Mouse (Mus musculus) inflammation-experienced regulatory T-cells, adult 6 months (primary cell): ENCODE measurements around the gene Psg22. TPM values are rescaled to one million over a fixed set of nuclear protein-coding genes. Genes with fewer than 3 reads are reported as not detected.
"Not testable (repeated sequence)": the region's sequence is repeated elsewhere in the genome, so short reads cannot be mapped to it uniquely, and the experiment has no call there.

Experiments used
- ATAC-seq: one replicate; pipeline ENCODE4 v1.8.0; 2017
- polyA plus RNA-seq, 3 experiments: library from polyadenylated mRNA; unstranded; fragments of 100-300 nt; shearing (Covaris generic); gene quantifications; one replicate each; pipeline ENCODE4 v1.2.1; 2017

Psg22 gene
- polyA plus RNA-seq, result not detected

GRCm38 (mm10) chr7:18717790-18718189, at the start of gene Psg22:
Gene Psg22, plus strand, starts transcription at chr7:18718090.
- ATAC-seq, result no peak

GRCm38 (mm10) chr7:18679772-18680171, 38.1 kb upstream of the Psg22 start:
- no peak for ATAC-seq

DNA sequence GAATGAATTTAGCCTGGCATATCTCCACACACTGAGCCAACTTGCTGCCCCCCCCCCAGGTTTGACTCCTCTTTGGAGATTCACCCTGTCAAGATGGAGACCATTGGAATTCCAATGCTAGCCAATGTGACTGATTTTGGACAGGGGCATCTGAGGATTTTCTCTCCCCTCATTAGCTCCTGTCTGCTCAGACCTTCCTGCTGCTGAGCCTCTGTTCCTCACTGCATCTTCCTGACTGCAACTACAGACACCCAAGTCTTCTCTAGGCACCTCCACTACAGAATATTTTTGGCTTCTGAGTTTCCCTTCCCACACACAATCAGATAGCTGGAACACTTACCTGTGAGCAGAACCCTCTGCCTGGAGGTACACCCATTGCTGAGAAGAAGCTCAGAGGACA, 32.3 kb upstream of the Psg22 start:
- ATAC-seq, result no peak

GRCm38 (mm10) chr7:18686085-18686484, 31.8 kb upstream of the Psg22 start, which contains the start of gene Psg20:
Gene Psg20, minus strand, starts transcription at chr7:18686185.
- no peak for ATAC-seq

DNA sequence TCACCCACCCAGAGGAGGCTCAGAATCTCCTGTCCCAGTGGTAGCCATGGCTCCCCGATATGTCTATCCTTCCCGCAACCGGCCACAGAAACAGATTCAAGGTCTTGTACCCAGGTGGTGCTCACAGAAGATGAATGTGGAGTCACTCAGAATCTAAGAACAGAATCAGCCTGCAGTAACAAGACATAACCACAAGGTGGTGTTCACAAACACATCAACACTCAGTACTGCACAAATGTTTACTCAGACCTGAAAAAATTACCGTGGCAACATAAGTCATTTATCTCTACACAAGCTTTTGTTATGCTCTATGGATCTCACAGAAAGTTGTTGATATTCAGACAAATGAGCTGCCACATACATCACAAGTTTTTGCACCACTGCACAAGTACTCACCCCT, 7.6 kb upstream of the Psg22 start:
- ATAC-seq, result not testable (repeated sequence)

DNA sequence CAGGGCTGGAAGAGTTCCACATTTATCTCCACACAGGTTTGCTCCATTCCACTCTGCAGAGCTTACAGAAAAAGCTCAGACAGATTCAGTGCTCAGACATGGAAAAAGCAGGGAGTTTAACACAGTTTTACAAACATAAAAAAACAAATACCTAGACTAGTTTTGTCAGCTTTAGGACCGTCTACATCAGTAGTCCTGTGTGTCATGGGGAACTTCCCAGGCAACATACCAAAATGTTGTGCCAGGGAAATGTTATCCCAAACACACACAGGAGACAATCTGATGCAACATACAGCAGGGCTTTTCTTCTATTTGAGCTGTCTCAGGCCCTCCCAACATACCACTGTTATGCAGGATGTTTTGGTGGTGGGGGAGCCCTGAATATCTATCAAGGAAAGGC, 7.0 kb upstream of the Psg22 start:
- no peak for ATAC-seq

- no peak for ATAC-seq
Measured at GRCm38 (mm10) chr7:18715546-18715945, 2.3 kb upstream of the Psg22 start.

DNA sequence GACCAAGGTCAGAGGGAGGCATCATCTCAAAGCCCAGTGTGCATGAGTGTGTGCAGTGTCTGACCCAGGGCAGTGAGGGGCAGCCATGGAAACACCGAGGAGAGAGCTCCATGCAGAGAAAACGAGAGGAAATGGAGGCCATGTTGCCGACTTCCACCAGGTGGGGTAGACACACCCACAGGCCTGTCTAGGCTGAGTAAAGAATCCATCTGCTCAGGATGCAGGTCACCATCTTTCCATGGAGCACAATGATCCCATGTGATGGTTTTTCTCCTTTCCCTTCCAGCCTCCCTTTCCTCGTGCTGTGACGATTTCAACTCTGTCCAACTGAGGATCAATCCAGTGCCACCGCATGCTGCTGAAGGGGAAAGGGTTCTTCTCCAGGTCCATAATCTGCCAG, 6.1 kb downstream of the Psg22 start:
- no peak for ATAC-seq

GRCm38 (mm10) chr7:18725931-18726330, 8.0 kb downstream of the Psg22 start:
- ATAC-seq, result not testable (repeated sequence)

- no peak for ATAC-seq
Measured at GRCm38 (mm10) chr7:18728391-18728790, 10.5 kb downstream of the Psg22 start.

GRCm38 (mm10) chr7:18733111-18733510, 15.2 kb downstream of the Psg22 start:
- no peak for ATAC-seq

DNA sequence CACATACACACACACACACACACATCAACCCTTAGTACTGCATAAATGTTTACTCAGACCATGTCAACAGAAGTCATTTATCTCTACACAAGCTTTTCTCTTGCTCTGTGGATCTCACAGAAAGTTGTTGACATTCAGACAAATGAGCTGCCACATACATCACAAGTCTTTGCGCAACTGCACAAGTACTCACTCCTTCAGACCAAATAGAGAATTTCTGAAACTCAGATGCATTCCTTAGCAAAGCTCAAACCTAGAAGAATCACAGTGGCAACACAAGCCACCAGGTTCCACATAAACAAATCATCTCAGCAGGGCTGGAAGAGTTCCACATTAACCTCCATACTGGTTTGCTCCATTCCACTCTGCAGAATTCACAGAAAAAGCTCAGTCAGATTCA, 16.6 kb downstream of the Psg22 start:
- ATAC-seq, result no peak

DNA sequence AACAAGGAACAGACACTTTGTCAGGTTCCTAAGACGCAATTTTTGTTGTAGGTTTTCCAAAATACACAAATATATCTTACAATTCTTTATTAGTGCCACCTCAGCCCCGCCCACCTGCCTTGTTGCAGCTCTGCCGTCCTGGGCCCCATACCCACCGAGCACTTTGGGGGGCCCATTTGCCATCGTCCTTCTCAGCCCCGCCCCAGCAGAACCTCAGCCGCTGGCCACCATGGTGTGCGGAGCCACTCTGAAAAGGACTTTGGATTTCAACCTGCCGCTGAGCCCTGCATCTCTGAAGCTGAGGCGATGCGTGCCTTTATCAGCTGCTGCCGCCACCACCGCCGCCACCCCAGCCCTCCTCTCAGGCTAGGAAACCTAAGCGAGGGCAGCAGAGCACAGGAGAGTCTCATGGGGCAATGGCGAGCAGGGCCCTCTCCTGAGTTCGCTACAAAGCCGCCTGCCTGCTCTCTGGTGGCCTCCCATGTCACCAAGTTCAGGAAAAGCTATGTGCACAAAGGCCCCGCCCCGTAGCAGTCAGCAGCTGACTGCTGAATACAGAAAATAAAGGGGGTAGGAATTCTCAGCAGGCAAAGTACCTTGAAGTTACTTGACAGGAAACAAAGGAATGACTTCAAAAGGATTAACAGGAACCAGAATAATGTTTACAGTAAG, 28.4 kb downstream of the Psg22 start:
- ATAC-seq, result no peak

- ATAC-seq, result not testable (repeated sequence)
Measured at GRCm38 (mm10) chr7:18747420-18747819, 29.5 kb downstream of the Psg22 start.

DNA sequence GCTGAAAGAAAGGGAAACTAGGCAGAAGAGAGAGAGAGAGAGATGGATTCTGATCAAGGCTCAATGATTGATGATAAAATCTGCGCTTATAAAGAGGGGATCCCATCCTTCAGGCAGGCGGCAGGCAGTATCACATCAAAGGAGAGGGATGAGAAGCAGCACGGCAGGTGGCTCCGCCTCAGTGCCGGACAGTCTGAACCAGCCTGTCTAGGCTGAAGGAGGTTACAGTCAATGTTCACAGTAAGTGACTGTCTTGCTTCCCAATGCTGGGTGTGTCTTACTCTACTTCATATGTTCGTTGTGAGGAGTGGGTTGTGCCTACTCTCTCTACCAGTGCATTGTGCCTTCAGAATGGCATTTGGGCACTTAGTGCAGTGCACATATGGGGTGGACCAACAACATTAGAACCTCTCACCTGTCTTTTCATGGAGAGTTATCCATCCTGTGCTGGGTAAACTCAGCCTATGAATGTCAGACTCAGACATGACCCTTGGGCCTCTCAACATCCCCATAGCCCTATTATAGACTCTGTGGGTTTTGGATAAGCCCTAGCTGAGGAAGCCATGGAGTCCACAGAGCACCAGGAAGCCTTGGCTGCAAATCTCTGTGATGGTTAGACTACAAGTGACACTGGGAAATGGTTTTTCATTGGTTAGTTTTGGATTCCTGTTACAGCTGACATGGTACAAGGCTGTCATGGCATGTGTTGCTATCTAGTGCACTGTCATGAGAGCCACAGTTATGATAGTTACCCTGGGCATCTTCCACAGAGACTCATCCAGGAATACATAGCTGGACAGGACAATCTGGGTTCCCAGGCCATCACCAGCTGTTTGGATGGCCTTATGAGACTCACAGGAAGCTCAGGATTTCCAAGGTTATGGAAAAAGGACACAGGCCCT, 31.4 kb downstream of the Psg22 start:
- no peak for ATAC-seq

DNA sequence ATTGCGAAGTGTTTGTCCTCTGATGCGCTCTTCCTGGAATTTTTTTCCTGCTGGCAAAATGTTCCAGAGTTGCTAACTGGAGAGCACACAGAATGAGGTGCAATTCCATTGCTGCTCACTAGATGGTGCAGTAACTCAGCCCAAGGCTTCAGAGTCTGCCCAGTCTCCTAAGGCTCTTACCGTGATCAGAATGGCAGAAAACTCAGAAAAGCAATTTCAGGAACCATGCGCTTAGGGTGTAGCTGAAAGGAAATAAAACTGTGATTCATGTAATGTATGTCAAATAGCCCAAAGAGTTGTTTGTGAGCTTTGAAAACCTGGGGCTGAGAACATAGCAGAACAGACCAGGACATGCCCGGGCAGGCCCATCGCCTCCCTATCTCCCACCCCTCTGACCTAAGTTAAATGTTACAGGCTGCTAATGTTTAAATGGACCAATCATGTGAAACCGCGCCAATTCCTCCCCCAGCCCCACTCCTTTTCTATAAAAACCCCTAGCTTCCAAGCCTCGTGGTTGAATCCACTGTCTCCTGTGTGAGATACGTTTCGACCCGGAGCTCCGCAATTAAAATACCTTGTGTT, 32.1 kb downstream of the Psg22 start:
- ATAC-seq, result not testable (repeated sequence)

DNA sequence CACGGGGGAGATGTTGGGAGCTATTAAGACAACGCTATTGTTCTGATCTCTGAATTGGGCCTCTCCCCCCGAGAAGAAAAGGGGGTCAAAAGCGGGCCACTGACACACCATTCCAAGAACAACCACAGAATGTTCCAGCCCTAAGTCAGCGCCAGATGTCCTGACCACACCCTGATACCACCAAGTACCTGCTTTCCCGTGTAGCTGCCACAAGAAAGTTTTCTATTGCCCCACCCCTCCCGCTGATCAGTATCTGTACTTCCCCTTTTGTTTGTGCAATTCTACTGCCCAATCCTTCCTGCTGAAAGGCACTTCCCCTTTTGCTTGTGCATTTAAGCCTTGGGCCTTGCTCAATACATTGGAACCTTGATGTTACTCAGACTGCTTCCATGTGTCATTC, 42.3 kb downstream of the Psg22 start:
- ATAC-seq, result not testable (repeated sequence)

GRCm38 (mm10) chr7:18762885-18763284, 45.0 kb downstream of the Psg22 start:
- not testable (repeated sequence) for ATAC-seq

Other genes with a start within 250 kb of the Psg22 start
- not detected for gene Psg26, start 233.9 kb upstream of the Psg22 start, polyA plus RNA-seq
- not detected for gene Psg25, start 185.8 kb upstream of the Psg22 start, polyA plus RNA-seq
- not detected for gene Psg27, start 150.8 kb upstream of the Psg22 start, polyA plus RNA-seq
- gene Psg23, start 101.6 kb upstream of the Psg22 start, polyA plus RNA-seq, result not detected
- gene Psg21, start 61.4 kb upstream of the Psg22 start, polyA plus RNA-seq, result not detected
- gene Psg20, start 31.9 kb upstream of the Psg22 start, polyA plus RNA-seq, result not detected
- not detected for gene Psg19, start 80.4 kb downstream of the Psg22 start, polyA plus RNA-seq
- gene Psg17, start 103.5 kb downstream of the Psg22 start, polyA plus RNA-seq, result not detected
- under 1 TPM; 0.57 to 0.67 (median 0.58) TPM for gene Mill2, start 121.9 kb downstream of the Psg22 start, polyA plus RNA-seq
- gene Pglyrp1, start 153.2 kb downstream of the Psg22 start, polyA plus RNA-seq, result 100 to 1,000 TPM; 200 to 462 (median 264) TPM
- 1 to 10 TPM; 5.8 to 8.6 (median 6.7) TPM for gene Ccdc61, start 192.3 kb downstream of the Psg22 start, polyA plus RNA-seq
- gene Nova2, start 207.8 kb downstream of the Psg22 start, polyA plus RNA-seq, result under 1 TPM in 1 of 3 experiments, not detected in 2; 0.05 TPM